Mouse (Mus musculus): ENCODE data around the gene Mei1. TPM values are rescaled to one million over a fixed set of nuclear protein-coding genes. Genes with fewer than 3 reads are reported as not detected.
A peak's percentile ranks its signal among the peaks of the same experiment; 100 is the strongest.

Gene Mei1
- polyA plus RNA-seq, 1 experiment from 2014 or later = not detected

DNA sequence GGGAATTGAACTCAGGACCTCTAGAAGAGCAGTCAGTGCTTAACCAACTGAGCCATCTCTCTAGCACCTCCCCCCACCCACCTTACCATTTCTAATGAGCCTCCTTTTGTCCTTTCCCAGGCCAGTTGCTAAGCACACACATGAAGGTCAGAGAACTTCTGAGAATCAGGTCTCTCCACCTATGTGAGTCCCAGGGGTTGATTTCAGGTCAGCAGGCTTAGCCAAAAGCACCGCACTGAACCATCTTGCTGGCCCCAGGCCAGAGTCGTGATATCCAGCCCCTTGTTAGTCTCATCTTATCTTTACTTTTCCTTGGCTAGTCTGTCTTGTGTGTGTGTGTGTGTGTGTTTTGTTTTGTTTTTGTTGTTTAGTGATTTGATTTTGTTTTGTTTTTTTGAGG lies 75.6 kb downstream of the Mei1 start:
- Histone ChIP-seq H3K9me3 (no peaks in the 10 kb centered on the region), H3K36me3 (0 out of 2 replicates have a peak, but pooled peaks cover 3% of the 10 kb centered on the region), H3K27me3 (replicated peaks) (no peaks in the 10 kb centered on the region), H3K4me3 (replicated peaks) (no peak overlapping the region), H3K4me2 (no peak overlapping the region), H3K9ac (no peak overlapping the region), H3K4me1 (peaks cover 19% of the 10 kb centered on the region), H3K27ac (peak overlapping the region; percentile 97)
- WGBS = 27% methylated on average over 2 of the region's 2 CpGs
- no peak for ATAC-seq (ENCODE audit: insufficient read depth, low FRiP score, low read depth)

DNA sequence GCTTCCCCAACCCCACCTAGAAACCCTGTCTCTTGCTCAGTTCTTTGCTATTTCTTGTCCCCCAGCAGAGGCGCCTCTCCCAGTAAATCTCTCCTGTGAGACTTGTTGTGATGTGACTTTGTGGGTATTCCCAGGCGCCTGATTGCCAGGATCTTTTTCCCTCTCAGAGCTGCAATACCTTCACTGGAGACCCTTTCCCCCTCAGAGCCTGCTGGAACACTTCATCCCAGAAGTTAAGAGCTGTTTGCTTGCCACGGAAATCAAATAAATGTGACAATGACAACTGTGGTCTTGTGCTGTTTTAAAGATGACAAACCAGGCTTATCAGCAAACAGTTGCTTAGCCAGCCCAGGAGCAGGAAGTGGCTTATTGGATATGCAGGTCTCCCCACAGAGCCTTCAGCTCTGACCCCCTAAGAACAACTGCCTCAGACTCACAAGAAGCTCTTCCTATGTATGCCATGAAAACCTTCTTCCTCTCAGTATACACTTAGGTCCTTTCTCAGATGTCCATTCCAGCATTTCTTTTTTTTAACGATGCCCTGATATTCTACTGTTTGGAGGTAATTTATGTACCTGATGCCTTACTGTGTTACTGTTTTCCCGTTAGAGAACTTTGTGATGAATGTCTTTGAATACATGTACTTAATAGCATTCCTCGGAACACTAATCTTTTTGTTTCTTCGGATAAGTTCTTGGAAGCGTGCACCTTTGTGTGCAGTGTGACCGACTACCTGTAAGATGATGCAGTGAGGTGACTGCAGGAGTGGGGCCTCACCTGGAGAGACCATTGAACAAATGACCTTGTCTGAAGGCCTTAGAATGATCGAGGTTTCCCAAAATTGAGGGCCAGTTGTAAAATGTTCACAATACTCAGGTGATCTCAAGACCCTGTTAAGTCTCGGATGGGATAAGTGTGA lies 76.3 kb downstream of the Mei1 start:
- Histone ChIP-seq H3K36me3 (0 out of 2 replicates have a peak, but pooled peaks cover 3% of the 10 kb centered on the region), H3K9me3 (no peaks in the 10 kb centered on the region), H3K27me3 (replicated peaks) (no peaks in the 10 kb centered on the region), H3K4me3 (replicated peaks) (peak overlapping the region; percentile 90), H3K4me1 (peaks cover 23% of the 10 kb centered on the region), H3K9ac (no peak overlapping the region), H3K4me2 (peak overlapping the region; percentile 73), H3K27ac (peak overlapping the region; percentile 97)
- WGBS = 10% methylated on average over 11 of the region's 11 CpGs
- peak; percentile 5 for ATAC-seq (ENCODE audit: insufficient read depth, low FRiP score, low read depth)

DNA sequence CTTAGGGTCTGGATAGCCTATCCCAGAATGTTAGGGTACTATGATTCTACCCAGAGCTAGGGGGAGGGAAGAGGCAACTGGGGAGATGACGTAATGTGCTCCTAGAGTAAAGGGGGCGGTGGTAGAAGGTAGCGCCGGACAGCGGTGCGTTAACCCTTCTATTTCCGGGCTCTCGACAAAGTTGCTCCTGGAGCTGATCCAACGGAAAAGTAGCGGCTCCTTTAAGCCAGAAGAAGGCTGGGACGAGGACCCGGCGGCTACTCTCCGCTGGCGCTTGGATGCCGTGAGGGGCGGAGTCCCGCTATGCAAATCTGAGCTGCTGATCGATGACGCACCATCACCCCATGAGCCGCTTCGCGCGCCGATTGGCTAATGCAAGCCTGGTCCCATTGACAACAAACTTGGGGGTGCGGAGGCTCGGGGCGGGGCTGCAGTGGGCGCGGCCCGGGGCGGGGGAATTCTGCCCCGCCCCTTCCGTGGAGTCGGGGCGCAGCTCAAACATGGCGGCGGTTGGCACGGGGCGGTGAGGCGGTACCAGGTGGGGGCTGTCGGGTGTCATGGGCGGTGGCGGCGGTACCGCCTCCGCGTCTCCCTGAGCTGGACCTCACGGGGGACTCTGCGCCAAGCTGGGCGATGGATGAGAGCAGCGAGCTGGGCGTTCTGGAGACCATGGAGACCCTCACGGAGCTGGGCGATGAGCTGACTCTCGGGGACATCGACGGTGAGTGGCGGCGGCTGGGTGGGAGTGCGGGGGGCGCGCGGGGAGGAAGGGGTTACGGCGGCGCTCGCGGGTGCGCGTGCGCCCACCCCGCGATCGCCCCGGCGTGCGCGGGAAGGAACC lies 77.2 kb downstream of the Mei1 start, which contains the start of gene Srebf2:
TSS of gene Srebf2 (plus strand) at position 412 of the 841 bp plus-strand sequence.
- H3K4me3 ChIP-seq (replicated peaks) = peak within 1 kb of the TSS; percentile 90
- no peaks in the 10 kb centered on the region for H3K27me3 ChIP-seq (replicated peaks)
- no peaks in the 10 kb centered on the region for H3K9me3 ChIP-seq
- H3K27ac ChIP-seq = peak within 1 kb of the TSS; percentile 97
- peak within 1 kb of the TSS; percentile 84 for H3K9ac ChIP-seq
- peaks cover 24% of the 10 kb centered on the region for H3K4me1 ChIP-seq
- H3K4me2 ChIP-seq = peak within 1 kb of the TSS; percentile 73
- no peaks in the 10 kb centered on the region for H3K36me3 ChIP-seq
- under 1% methylated on average over 79 of the region's 79 CpGs for WGBS
- peak; percentile 96 for ATAC-seq (ENCODE audit: insufficient read depth, low FRiP score, low read depth)

DNA sequence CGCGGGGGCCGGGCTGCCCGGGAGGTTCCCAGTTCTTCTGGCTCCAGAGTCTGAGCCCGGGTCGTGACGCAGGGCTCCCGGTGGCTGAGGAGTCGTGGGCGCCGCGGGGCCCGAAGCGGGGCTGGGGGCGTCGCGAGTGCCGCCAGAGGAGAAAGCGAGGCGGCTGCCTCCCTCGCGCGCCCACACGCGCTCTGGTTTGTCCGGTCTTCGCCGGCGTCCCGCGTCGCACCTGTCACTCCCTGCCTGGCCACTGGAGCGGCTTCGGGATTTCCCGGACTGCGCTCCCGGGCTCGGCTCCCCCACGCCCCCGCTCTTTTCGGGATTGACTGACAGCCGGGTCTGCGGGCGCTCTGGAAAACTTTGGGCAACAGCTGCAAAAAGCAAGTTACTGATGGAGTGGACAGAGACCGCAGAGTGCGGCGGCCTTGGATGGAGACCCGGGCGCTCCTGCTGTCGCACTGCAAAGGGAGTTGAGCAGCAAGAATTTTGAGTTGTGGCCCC lies 77.9 kb downstream of the Mei1 start:
- Histone ChIP-seq H3K9ac (peak overlapping the region; percentile 84), H3K4me3 (replicated peaks) (peak overlapping the region; percentile 90), H3K27me3 (replicated peaks) (no peaks in the 10 kb centered on the region), H3K27ac (peak overlapping the region; percentile 97), H3K9me3 (no peaks in the 10 kb centered on the region), H3K4me1 (peaks cover 28% of the 10 kb centered on the region), H3K4me2 (peak overlapping the region; percentile 73), H3K36me3 (no peaks in the 10 kb centered on the region)
- ATAC-seq (ENCODE audit: insufficient read depth, low FRiP score, low read depth) = no peak
- under 1% methylated on average over 49 of the region's 50 CpGs for WGBS

DNA sequence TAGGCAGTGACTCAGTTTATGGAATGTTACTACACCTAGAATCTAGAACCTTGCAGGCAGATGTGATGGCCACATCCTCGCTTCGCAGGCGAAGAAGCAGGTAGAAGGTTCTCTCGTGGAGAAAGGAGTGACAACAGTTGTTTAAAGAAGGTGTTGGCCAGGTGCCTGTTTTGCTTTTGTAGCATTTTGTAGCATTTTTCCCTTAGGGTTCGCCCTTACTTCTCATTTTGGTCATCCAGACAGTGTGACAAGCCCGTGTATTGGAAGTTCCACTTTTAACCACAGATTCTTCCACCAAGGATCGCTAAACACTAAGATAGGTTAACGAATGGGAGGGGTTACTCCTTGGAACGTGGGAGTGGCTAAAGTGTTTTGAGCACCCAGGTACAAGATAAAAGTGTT lies 78.7 kb downstream of the Mei1 start:
- ATAC-seq (ENCODE audit: insufficient read depth, low FRiP score, low read depth) = no peak
- Histone ChIP-seq H3K27ac (peak overlapping the region; percentile 97), H3K36me3 (no peaks in the 10 kb centered on the region), H3K4me3 (replicated peaks) (peak overlapping the region; percentile 90), H3K9ac (peak overlapping the region; percentile 84; the same call in 1 of the 2 replicates), H3K27me3 (replicated peaks) (no peaks in the 10 kb centered on the region), H3K4me1 (peaks cover 31% of the 10 kb centered on the region), H3K9me3 (no peaks in the 10 kb centered on the region), H3K4me2 (peak overlapping the region; percentile 73)
- WGBS = 15% methylated on average over 9 of the region's 9 CpGs

DNA sequence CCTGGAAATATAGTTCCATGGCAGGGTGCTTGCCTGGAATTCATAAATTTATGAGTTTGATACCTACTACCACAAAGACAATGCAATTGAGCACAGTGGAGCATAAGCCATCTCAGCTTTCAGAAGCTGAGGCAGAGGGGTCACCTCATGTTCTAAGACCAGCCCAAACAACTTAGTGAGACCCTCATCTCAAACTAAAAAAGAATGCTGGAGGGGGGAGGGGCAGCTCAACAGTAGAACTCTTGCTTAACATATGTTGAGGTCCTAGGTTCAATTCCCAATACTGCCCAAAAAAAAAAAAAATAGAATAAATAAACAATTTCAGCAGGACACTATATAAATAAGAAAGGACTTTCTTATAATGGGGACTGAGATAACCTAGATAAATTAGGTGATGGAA lies 80.2 kb downstream of the Mei1 start:
- Histone ChIP-seq H3K27ac (no peak overlapping the region), H3K27me3 (replicated peaks) (no peaks in the 10 kb centered on the region), H3K9ac (no peak overlapping the region), H3K4me2 (no peak overlapping the region), H3K9me3 (no peaks in the 10 kb centered on the region), H3K4me1 (peaks cover 38% of the 10 kb centered on the region), H3K4me3 (replicated peaks) (no peak overlapping the region), H3K36me3 (no peaks in the 10 kb centered on the region)
- ATAC-seq (ENCODE audit: insufficient read depth, low FRiP score, low read depth) = no peak

DNA sequence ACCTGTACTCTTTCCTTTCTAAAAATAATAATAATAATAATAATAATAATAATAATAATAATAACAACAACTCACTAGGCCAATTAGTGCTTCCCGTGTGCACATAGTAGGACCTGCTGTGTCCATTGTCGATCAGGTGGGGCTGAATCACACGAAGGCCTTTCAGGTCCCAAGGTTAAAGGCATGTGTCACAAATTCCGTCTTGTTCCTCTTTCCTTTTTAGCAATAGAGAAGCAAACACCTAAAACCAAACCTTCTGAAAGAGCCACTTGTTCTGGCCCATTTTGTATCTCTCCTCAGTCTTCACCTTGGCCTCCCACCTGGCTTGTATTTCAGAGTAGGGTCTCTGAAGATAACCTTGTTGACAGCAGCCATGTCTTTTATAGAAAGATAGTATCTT lies 81.4 kb downstream of the Mei1 start:
- no peak overlapping the region for H3K27ac ChIP-seq
- H3K4me2 ChIP-seq = no peak overlapping the region
- no peaks in the 10 kb centered on the region for H3K9me3 ChIP-seq
- no peak overlapping the region for H3K9ac ChIP-seq
- H3K27me3 ChIP-seq (replicated peaks) = no peaks in the 10 kb centered on the region
- ATAC-seq (ENCODE audit: insufficient read depth, low FRiP score, low read depth) = no peak
- no peaks in the 10 kb centered on the region for H3K36me3 ChIP-seq
- peaks cover 33% of the 10 kb centered on the region for H3K4me1 ChIP-seq
- WGBS = 91% methylated on average over 4 of the region's 4 CpGs
- H3K4me3 ChIP-seq (replicated peaks) = no peak overlapping the region

DNA sequence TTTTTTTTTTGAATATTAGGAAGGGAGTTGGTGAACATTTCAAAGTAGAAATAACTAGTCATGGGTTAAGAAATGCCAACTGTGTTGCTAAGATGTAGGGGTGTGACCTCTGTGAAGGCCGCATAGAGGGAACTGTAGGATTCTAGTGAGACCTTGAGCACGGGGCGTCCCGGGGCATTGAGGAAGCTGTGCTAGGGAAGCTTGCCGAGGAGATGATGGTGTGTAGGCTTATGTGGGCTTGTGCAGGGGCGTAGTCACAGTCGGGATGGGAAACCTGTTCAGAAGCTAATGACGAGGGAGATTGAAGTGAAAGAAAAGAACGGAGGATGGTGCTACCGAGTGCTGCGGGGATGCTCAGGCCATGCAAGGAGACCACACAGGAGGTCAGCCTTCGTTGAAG lies 82.2 kb downstream of the Mei1 start:
- Histone ChIP-seq H3K4me2 (peak overlapping the region; percentile 13; the same call in 1 of the 2 replicates), H3K36me3 (no peaks in the 10 kb centered on the region), H3K27ac (peak overlapping the region; percentile 40; the same call in 1 of the 2 replicates), H3K27me3 (replicated peaks) (no peaks in the 10 kb centered on the region), H3K4me3 (replicated peaks) (no peak overlapping the region), H3K9me3 (no peaks in the 10 kb centered on the region), H3K9ac (no peak overlapping the region), H3K4me1 (peaks cover 33% of the 10 kb centered on the region)
- WGBS = 77% methylated on average over 12 of the region's 12 CpGs
- no peak for ATAC-seq (ENCODE audit: insufficient read depth, low FRiP score, low read depth)

DNA sequence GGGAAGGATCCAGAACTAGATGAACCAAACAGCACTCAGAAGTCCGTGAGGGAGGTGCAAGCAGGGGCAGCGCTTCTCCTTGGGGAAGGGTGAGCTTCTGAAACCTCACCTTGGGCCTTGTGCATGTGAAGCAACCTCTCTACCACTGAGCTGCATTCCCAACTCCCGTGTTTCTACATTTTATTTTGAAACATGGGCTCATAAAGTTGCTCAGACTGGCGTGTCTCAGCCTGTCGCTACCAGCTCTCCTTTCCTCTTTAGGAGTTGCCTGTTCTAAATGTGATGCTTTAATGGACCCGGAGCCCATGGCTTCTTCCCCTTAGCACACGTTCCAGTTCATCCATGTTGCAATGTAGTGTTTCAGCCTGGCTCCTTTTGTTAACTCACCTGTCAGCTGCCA lies 82.6 kb downstream of the Mei1 start:
- H3K9me3 ChIP-seq = no peaks in the 10 kb centered on the region
- no peak overlapping the region for H3K9ac ChIP-seq
- peak overlapping the region; percentile 40; the same call in 1 of the 2 replicates for H3K27ac ChIP-seq
- ATAC-seq (ENCODE audit: insufficient read depth, low FRiP score, low read depth) = no peak
- 76% methylated on average over 7 of the region's 7 CpGs for WGBS
- peaks cover 33% of the 10 kb centered on the region for H3K4me1 ChIP-seq
- H3K27me3 ChIP-seq (replicated peaks) = no peaks in the 10 kb centered on the region
- no peaks in the 10 kb centered on the region for H3K36me3 ChIP-seq
- H3K4me2 ChIP-seq = peak overlapping the region; percentile 13; the same call in 1 of the 2 replicates
- H3K4me3 ChIP-seq (replicated peaks) = no peak overlapping the region

DNA sequence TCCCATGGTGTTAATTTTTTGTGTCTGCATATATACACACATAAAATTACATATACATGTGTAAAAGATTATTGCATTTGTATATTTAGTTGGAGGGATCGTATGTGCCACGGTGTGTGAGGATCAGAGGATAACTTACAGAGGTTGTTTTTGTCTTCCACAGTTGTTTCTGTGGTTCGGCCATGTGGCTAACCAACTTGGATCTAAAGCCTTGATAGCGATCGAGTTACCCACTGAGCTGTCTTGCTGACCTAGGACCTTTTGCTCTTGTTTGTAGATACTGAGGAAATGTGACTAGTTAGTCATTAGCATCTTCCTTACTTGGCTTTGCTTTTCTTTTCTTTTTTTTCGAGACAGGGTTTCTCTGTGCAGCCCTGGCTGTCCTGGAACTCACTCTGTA lies 86.5 kb downstream of the Mei1 start:
- Histone ChIP-seq H3K4me2 (no peak overlapping the region), H3K27ac (no peak overlapping the region), H3K27me3 (replicated peaks) (no peaks in the 10 kb centered on the region), H3K4me1 (peaks cover 44% of the 10 kb centered on the region), H3K9me3 (no peaks in the 10 kb centered on the region), H3K4me3 (replicated peaks) (no peak overlapping the region), H3K9ac (no peak overlapping the region), H3K36me3 (no peaks in the 10 kb centered on the region)
- ATAC-seq (ENCODE audit: insufficient read depth, low FRiP score, low read depth) = no peak
- 86% methylated on average over 6 of the region's 6 CpGs for WGBS

DNA sequence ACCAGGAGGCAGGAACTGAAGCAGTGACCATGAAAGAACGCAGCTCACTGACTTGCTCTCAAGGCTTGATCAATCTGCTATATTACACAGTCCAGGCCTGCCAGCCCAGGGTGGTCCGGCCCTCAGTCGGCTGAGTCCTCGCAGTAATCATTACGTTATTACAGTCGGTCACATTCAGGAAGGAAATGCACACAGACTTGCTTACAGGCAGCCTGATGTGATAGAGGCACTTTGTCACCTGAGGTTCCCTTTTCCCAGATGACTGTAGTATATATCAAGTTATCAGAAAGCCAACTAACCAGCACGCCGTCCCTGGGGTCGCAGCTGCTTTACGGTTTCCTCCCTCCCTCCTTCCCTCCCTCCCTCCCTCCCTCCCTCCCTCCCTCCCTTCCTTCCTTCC lies 87.1 kb downstream of the Mei1 start:
- ATAC-seq (ENCODE audit: insufficient read depth, low FRiP score, low read depth) = no peak
- peaks cover 48% of the 10 kb centered on the region for H3K4me1 ChIP-seq

More for the DNA sequence above, 87.1 kb downstream of the Mei1 start:
- WGBS = 61% methylated on average over 10 of the region's 10 CpGs
- H3K27me3 ChIP-seq (replicated peaks) = no peaks in the 10 kb centered on the region
- H3K4me3 ChIP-seq (replicated peaks) = no peak overlapping the region
- no peak overlapping the region for H3K9ac ChIP-seq
- no peaks in the 10 kb centered on the region for H3K36me3 ChIP-seq
- no peaks in the 10 kb centered on the region for H3K9me3 ChIP-seq
- H3K4me2 ChIP-seq = no peak overlapping the region
- H3K27ac ChIP-seq = no peak overlapping the region
